Mouse (Mus musculus) cerebral cortex, adult 2 months (tissue): ENCODE measurements around the gene Mapkap1.

Experiments used
- WGBS: fragments of 180-500 bp; shearing (Covaris S2); methylation state at CpG from one replicate; pipeline ENCODE4 v1.1.7; 2018; 5-methylcytosine and 5-hydroxymethylcytosine counted together

Gene Mapkap1

DNA sequence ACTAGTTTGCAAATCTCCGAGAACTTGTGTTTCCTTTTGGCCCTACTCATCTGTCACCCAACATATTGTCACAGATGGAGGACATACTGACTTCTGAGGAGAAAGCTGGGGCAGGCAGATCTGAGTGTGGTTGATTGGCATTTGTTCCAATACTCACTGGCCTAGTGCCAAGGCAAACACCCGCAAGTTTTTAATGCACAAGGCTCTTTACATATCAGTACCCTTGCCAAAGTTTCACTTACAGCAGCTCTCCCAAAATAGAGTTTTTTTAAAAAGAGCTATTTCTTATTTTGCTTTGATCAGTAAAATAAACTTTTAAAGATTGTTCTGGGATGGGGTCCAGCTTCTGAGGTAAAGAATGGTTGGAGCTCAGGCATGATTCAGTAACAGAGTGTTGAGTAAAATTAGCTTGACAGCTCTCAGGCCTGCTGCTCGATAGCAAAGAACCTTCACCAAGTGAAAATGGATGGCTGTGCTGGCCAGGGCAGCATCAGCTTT lies 125.3 kb downstream of the Mapkap1 start:
- 25% methylated on average over 3 of the region's 3 CpGs for WGBS

DNA sequence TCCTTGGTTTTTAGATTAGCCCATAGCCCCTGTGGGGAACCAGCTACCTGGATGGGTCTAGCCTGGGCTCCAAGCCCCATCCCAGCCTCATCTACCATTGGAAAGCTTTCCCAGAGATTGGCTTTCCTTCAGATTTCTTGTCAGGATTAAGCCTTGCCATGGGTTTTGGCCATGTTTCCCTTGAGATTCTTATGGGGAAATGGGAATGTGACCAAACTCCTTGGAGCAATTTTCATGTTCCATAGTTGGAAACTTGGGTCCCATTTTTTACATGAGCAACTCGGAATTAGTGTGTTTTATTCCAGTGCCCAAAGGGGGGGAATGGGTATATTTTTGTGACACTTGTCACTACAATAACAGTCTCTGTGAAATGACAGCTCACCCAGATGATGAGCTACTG lies 125.8 kb downstream of the Mapkap1 start:
- WGBS, result 47% methylated on average over 1 of the region's 1 CpGs

DNA sequence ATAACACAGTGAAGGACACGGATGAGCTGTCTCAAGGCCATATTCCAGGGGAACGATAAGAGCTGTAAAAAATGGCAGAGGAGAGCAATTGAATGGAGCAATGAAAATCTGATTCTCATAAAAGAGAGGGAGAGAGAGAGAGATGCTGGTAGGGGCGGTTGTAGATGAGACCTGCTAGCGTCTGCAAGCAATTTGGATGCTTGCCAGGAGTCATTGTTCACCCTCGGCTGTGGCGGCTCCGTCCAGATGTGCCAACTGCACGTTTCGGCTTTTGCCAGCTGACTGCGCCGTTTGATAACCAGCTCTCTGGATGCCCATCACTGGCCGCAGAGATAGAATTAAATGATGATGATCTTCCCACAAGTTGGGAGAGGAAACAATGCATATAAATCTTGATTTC lies 128.4 kb downstream of the Mapkap1 start:
- WGBS, result 52% methylated on average over 12 of the region's 12 CpGs

GRCm38 (mm10) chr2:34537356-34537755 lies 130.8 kb downstream of the Mapkap1 start:
- 94% methylated on average over 3 of the region's 3 CpGs for WGBS

DNA sequence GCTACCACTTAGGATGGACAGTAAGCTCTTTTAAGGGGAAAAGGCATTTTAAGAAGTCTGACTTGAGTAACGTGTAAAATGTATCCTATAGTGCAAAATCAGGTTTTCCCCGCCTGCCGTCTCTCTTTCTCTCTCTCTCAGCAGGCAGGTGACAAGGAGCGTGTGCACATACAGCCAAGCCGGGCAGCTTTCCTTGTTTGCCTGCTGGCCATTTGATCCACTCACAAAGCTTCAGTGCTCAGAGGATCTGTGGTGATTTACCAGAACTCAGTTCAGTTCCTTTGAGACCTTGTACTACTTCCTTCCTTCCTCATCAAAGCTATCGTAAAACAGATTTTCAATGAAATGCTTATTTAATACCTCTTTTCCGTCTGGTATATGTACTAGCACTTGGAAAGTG lies 137.0 kb downstream of the Mapkap1 start:
- 75% methylated on average over 7 of the region's 7 CpGs for WGBS

- 36% methylated on average over 3 of the region's 3 CpGs for WGBS
These were observed 137.4 kb downstream of the Mapkap1 start for GRCm38 (mm10) chr2:34544021-34544420.

DNA sequence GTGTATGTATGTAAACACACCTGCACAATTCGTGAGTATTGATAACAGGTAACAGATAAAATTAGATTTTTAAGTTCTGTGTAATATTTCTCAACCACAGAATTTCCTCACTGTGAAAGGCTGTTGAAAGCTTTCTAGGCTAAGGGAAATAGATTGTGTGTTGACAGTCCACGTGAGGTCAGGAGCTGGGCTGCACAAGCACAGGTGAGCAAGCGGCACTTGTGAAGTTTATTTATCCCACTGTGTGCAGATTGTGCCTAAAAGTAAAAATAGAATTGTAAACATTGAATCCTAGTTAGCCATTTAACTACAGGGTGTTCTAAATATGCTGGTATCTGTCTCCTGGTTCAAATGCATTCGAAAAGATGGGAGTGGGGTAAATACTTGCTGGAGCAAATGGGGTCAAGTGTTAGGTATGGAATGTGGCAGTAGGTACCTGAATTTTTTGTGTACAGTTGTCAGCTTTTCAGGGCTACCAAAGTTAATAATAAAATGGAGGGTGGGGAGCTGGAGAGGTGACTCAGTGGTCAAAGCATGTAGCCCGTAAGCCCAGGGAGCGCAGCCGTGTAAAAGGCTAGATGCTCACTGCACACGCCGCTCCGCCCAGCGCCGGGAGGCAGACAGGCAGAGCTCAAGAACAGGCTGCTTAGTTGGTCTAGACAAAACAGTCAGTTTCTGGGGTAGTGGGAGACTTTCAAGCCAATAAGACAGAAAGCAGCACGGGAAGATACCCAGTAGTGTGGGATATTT lies 138.2 kb downstream of the Mapkap1 start:
- WGBS, result 89% methylated on average over 13 of the region's 13 CpGs

DNA sequence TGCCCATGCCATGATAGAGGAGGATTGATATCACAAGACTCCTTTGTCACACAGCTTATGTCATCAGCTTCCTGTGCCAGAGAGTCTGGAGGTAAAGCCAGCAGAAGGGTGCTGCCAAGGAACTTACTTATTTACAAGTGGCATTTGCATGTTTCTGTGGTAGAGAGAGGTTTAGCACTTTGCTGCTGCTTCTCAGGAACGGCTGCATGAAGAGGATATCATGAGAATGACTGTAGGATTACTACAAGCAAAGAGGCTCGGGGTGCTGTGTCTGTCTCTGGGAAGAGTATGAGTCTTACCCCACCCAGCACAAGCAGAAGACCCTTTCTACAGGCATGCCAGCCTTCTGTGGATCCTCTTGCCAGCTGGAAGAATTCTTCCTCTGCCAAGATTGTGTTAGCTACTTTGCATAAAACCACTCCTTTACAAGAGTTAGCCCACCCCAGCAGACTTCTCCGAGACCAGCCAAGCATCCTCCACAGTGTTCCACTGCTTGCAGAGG lies 139.7 kb downstream of the Mapkap1 start:
- 26% methylated on average over 3 of the region's 3 CpGs for WGBS

GRCm38 (mm10) chr2:34547516-34547915 lies 140.9 kb downstream of the Mapkap1 start:
- WGBS, result 81% methylated on average over 4 of the region's 4 CpGs

- 94% methylated on average over 5 of the region's 5 CpGs for WGBS
These were observed 142.4 kb downstream of the Mapkap1 start for GRCm38 (mm10) chr2:34548961-34549360.

GRCm38 (mm10) chr2:34549469-34549868 lies 142.9 kb downstream of the Mapkap1 start:
- 88% methylated on average over 7 of the region's 7 CpGs for WGBS

- 74% methylated on average over 2 of the region's 2 CpGs for WGBS
These were observed 146.2 kb downstream of the Mapkap1 start for GRCm38 (mm10) chr2:34552772-34553171.

- 88% methylated on average over 6 of the region's 6 CpGs for WGBS
These were observed 147.1 kb downstream of the Mapkap1 start for GRCm38 (mm10) chr2:34553580-34554231.

GRCm38 (mm10) chr2:34560146-34560545 lies 153.6 kb downstream of the Mapkap1 start:
- 83% methylated on average over 5 of the region's 5 CpGs for WGBS

GRCm38 (mm10) chr2:34563089-34563694 lies 156.6 kb downstream of the Mapkap1 start:
- WGBS, result 59% methylated on average over 12 of the region's 12 CpGs

GRCm38 (mm10) chr2:34566146-34566545 lies 159.6 kb downstream of the Mapkap1 start:
- 70% methylated on average over 4 of the region's 4 CpGs for WGBS

GRCm38 (mm10) chr2:34566601-34567000 lies 160.0 kb downstream of the Mapkap1 start:
- 86% methylated on average over 1 of the region's 1 CpGs for WGBS

DNA sequence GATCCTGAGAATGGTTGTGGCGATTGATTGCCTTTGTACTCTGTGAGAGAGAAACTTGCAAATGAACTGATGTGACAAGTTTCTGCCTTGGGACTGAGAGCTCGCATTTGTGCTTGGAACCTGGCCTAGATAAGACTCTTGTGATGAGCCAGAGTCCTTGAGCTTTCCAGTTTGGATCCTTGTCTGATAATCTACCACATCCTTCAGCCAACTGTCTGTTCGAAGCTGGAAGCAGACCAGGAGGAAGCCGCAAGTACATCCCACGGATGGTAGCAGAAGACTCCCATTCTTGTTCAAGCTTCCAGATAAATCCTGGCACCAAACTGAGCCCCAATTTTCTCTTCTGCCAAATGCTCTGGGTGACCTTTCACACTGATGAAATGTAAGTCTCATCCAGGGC lies 162.6 kb downstream of the Mapkap1 start:
- WGBS, result 51% methylated on average over 5 of the region's 5 CpGs

GRCm38 (mm10) chr2:34570378-34570777 lies 163.8 kb downstream of the Mapkap1 start:
- WGBS, result 54% methylated on average over 6 of the region's 6 CpGs

- 81% methylated on average over 1 of the region's 1 CpGs for WGBS
These were observed 164.5 kb downstream of the Mapkap1 start for GRCm38 (mm10) chr2:34571096-34571495.

- WGBS, result 98% methylated on average over 4 of the region's 4 CpGs
These were observed 166.5 kb downstream of the Mapkap1 start for GRCm38 (mm10) chr2:34573073-34573472.

GRCm38 (mm10) chr2:34588546-34588945 lies 182.0 kb downstream of the Mapkap1 start:
- 68% methylated on average over 8 of the region's 8 CpGs for WGBS
